Mouse (Mus musculus) spleen, adult 2 months (tissue): ENCODE results near the gene Elfn2.

Experiments used
- CTCF ChIP-seq: fragments of 200-500 bp; IDR thresholded peaks from 2 replicates; pipeline ENCODE4 v1.5.1; 2011; ENCODE audit warnings: mild to moderate bottlenecking, inconsistent platforms; ENCODE audit not compliant: insufficient read depth, insufficient read length, insufficient replicate concordance; ENCODE audit errors: extremely low read depth
- POLR2A ChIP-seq: fragments of 200-500 bp; IDR thresholded peaks from 2 replicates; pipeline ENCODE4 v1.6.1; 2011; ENCODE audit warnings: low read depth, low read length, inconsistent platforms

DNA sequence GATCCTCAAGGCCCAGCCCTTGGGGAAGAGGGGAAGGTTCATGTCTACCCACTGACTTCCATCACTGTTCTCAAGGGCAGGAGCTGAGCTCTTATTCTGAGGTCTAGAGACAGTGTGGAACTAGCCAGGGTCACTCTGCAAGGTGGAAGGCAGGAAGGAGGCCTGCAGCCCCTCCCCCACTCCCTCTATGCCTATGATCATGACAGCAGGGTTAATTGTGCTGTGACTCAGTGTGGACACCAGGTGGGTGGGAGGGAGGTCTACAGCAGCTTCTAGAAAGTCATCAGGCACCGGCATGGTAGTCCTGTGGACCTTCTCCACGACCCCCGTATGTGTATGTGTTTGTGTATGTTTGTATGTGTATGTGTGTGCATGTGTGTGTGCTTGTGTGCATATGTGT lies 14.6 kb downstream of the Elfn2 start:
- TF ChIP-seq CTCF, result no peak
- no peak for TF ChIP-seq POLR2A
